Mouse (Mus musculus) ES-E14 (cell line): ENCODE results near the gene Sh3d19.

ENCODE experiments used
- ZC3H11A ChIP-seq: IDR thresholded peaks from 2 replicates; pipeline ENCODE4 v1.6.1; 2012; ENCODE audit warnings: low read depth, mild to moderate bottlenecking, inconsistent platforms, low read length, borderline replicate concordance
- ZNF384 ChIP-seq: IDR thresholded peaks from 2 replicates; pipeline ENCODE4 v1.6.1; 2012; ENCODE audit warnings: low read depth, low read length, inconsistent platforms

DNA sequence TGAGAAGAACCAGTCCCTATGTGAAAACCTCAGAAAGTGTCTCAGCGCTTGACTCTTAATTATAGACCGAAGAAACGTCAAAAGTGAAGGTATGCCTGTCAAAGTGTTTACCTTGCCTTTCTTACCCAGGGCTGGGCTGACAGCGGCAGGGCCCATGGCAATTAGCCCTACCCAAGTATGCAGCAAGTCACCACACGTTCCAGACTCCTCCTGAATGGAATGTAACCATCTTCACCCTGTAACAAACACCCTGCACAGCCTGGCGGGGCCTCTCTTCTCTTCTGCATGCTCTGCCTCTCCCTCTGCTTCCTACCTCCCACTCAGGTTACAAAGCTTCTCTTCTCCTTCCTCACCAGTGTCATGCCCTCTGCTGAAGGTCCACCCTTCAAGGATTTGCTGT is 39.0 kb upstream of the Sh3d19 start:
- no peak for TF ChIP-seq ZNF384
- TF ChIP-seq ZC3H11A, result no peak
